Mouse (Mus musculus): ENCODE measurements around the gene Rsc1a1.

Rsc1a1 gene

GRCm38 (mm10) chr4:141654509-141654908 lies 30.9 kb downstream of the Rsc1a1 start:
- DNase-seq (ENCODE audit: extremely low read depth, low read depth) = no peak

- DNase-seq (ENCODE audit: extremely low read depth, low read depth) = no peak
These were observed 31.6 kb downstream of the Rsc1a1 start for GRCm38 (mm10) chr4:141653813-141654212.

- DNase-seq (ENCODE audit: extremely low read depth, low read depth) = no peak
These were observed 32.4 kb downstream of the Rsc1a1 start for GRCm38 (mm10) chr4:141653044-141653443.

- DNase-seq (ENCODE audit: extremely low read depth, low read depth) = no peak
These were observed 33.5 kb downstream of the Rsc1a1 start for GRCm38 (mm10) chr4:141651944-141652343.

GRCm38 (mm10) chr4:141651286-141651685 lies 34.1 kb downstream of the Rsc1a1 start:
- no peak for DNase-seq (ENCODE audit: extremely low read depth, low read depth)

GRCm38 (mm10) chr4:141649244-141649643 lies 36.2 kb downstream of the Rsc1a1 start:
- DNase-seq (ENCODE audit: extremely low read depth, low read depth) = no peak

- DNase-seq (ENCODE audit: extremely low read depth, low read depth) = no peak
These were observed 37.1 kb downstream of the Rsc1a1 start for GRCm38 (mm10) chr4:141648262-141648661.

GRCm38 (mm10) chr4:141647187-141647586 lies 38.2 kb downstream of the Rsc1a1 start:
- DNase-seq (ENCODE audit: extremely low read depth, low read depth) = no peak

- DNase-seq (ENCODE audit: extremely low read depth, low read depth) = no peak
These were observed 39.4 kb downstream of the Rsc1a1 start for GRCm38 (mm10) chr4:141645988-141646387.

- DNase-seq (ENCODE audit: extremely low read depth, low read depth) = no peak
These were observed 42.1 kb downstream of the Rsc1a1 start for GRCm38 (mm10) chr4:141643118-141643855.

GRCm38 (mm10) chr4:141641961-141642811 lies 43.2 kb downstream of the Rsc1a1 start:
- no peak for DNase-seq (ENCODE audit: extremely low read depth, low read depth)

- no peak for DNase-seq (ENCODE audit: extremely low read depth, low read depth)
These were observed 44.0 kb downstream of the Rsc1a1 start for GRCm38 (mm10) chr4:141641353-141641771.

GRCm38 (mm10) chr4:141639474-141639873 lies 45.9 kb downstream of the Rsc1a1 start:
- no peak for DNase-seq (ENCODE audit: extremely low read depth, low read depth)

- no peak for DNase-seq (ENCODE audit: extremely low read depth, low read depth)
These were observed 48.7 kb downstream of the Rsc1a1 start for GRCm38 (mm10) chr4:141636693-141637092.

GRCm38 (mm10) chr4:141635991-141636390 lies 49.4 kb downstream of the Rsc1a1 start:
- DNase-seq (ENCODE audit: extremely low read depth, low read depth) = no peak
